Mouse (Mus musculus): ENCODE data around the gene Tmem184b. TPM values are rescaled to one million over a fixed set of nuclear protein-coding genes. Genes with fewer than 3 reads are reported as not detected.

The Tmem184b gene
- polyA plus RNA-seq, 1 experiment: 19.1 TPM

- TF ChIP-seq POLR2A (IDR thresholded peaks at IDR 0.05; ENCODE audit: borderline replicate concordance, control insufficient read depth, low read depth, low read length) (no peak), CTCF (IDR thresholded peaks at IDR 0.05; ENCODE audit: control insufficient read depth, insufficient read depth, low read length) (no peak)
- 6% methylated on average over 11 of the region's 11 CpGs for WGBS
- Histone ChIP-seq H3K27ac (ENCODE audit: control insufficient read depth, insufficient read depth, low read depth, low read length, poor library complexity) (peak overlapping the region; percentile 88; the same call in 1 of the 2 replicates), H3K4me1 (ENCODE audit: control insufficient read depth, insufficient read depth, low read length) (no peaks in the 10 kb centered on the region; the same call in 1 of the 2 replicates), H3K4me3 (replicated peaks; ENCODE audit: control insufficient read depth, low read depth, low read length) (peak overlapping the region; percentile 54)
Observed at GRCm38 (mm10) chr15:79440651-79441330, 37.4 kb upstream of the Tmem184b start.

GRCm38 (mm10) chr15:79440223-79440622 lies 36.9 kb upstream of the Tmem184b start:
- Histone ChIP-seq H3K4me3 (replicated peaks; ENCODE audit: control insufficient read depth, low read depth, low read length) (peak overlapping the region; percentile 19), H3K4me1 (ENCODE audit: control insufficient read depth, insufficient read depth, low read length) (peaks cover 3% of the 10 kb centered on the region), H3K27ac (ENCODE audit: control insufficient read depth, insufficient read depth, low read depth, low read length, poor library complexity) (no peak overlapping the region)
- 5% methylated on average over 4 of the region's 4 CpGs for WGBS
- TF ChIP-seq CTCF (IDR thresholded peaks at IDR 0.05; ENCODE audit: control insufficient read depth, insufficient read depth, low read length) (no peak), POLR2A (IDR thresholded peaks at IDR 0.05; ENCODE audit: borderline replicate concordance, control insufficient read depth, low read depth, low read length) (no peak)

GRCm38 (mm10) chr15:79439386-79439785 lies 36.0 kb upstream of the Tmem184b start:
- Histone ChIP-seq H3K27ac (ENCODE audit: control insufficient read depth, insufficient read depth, low read depth, low read length, poor library complexity) (no peak overlapping the region), H3K4me3 (replicated peaks; ENCODE audit: control insufficient read depth, low read depth, low read length) (no peak overlapping the region), H3K4me1 (ENCODE audit: control insufficient read depth, insufficient read depth, low read length) (peaks cover 4% of the 10 kb centered on the region)
- TF ChIP-seq CTCF (IDR thresholded peaks at IDR 0.05; ENCODE audit: control insufficient read depth, insufficient read depth, low read length): no peak
- no peak for TF ChIP-seq POLR2A (IDR thresholded peaks at IDR 0.05; ENCODE audit: borderline replicate concordance, control insufficient read depth, low read depth, low read length)
- WGBS: 67% methylated on average over 4 of the region's 4 CpGs

GRCm38 (mm10) chr15:79438816-79439215 lies 35.4 kb upstream of the Tmem184b start:
- TF ChIP-seq CTCF (IDR thresholded peaks at IDR 0.05; ENCODE audit: control insufficient read depth, insufficient read depth, low read length) (no peak), POLR2A (IDR thresholded peaks at IDR 0.05; ENCODE audit: borderline replicate concordance, control insufficient read depth, low read depth, low read length) (no peak)
- no peak overlapping the region for H3K4me3 ChIP-seq (replicated peaks; ENCODE audit: control insufficient read depth, low read depth, low read length)
- peaks cover 4% of the 10 kb centered on the region for H3K4me1 ChIP-seq (ENCODE audit: control insufficient read depth, insufficient read depth, low read length)
- H3K27ac ChIP-seq (ENCODE audit: control insufficient read depth, insufficient read depth, low read depth, low read length, poor library complexity): no peak overlapping the region
- WGBS: 87% methylated on average over 8 of the region's 8 CpGs

- WGBS: 86% methylated on average over 6 of the region's 6 CpGs
- TF ChIP-seq CTCF (IDR thresholded peaks at IDR 0.05; ENCODE audit: control insufficient read depth, insufficient read depth, low read length) (no peak), POLR2A (IDR thresholded peaks at IDR 0.05; ENCODE audit: borderline replicate concordance, control insufficient read depth, low read depth, low read length) (no peak)
- no peak overlapping the region for H3K27ac ChIP-seq (ENCODE audit: control insufficient read depth, insufficient read depth, low read depth, low read length, poor library complexity)
- peaks cover 4% of the 10 kb centered on the region for H3K4me1 ChIP-seq (ENCODE audit: control insufficient read depth, insufficient read depth, low read length)
- no peak overlapping the region for H3K4me3 ChIP-seq (replicated peaks; ENCODE audit: control insufficient read depth, low read depth, low read length)
Observed at GRCm38 (mm10) chr15:79438209-79438810, 34.9 kb upstream of the Tmem184b start.

GRCm38 (mm10) chr15:79437541-79438208 lies 34.3 kb upstream of the Tmem184b start:
- peaks cover 6% of the 10 kb centered on the region for H3K4me1 ChIP-seq (ENCODE audit: control insufficient read depth, insufficient read depth, low read length)
- TF ChIP-seq POLR2A (IDR thresholded peaks at IDR 0.05; ENCODE audit: borderline replicate concordance, control insufficient read depth, low read depth, low read length) (no peak), CTCF (IDR thresholded peaks at IDR 0.05; ENCODE audit: control insufficient read depth, insufficient read depth, low read length) (no peak)
- no peak overlapping the region for H3K4me3 ChIP-seq (replicated peaks; ENCODE audit: control insufficient read depth, low read depth, low read length)
- WGBS: 82% methylated on average over 12 of the region's 12 CpGs
- H3K27ac ChIP-seq (ENCODE audit: control insufficient read depth, insufficient read depth, low read depth, low read length, poor library complexity): no peak overlapping the region

GRCm38 (mm10) chr15:79436481-79436921 lies 33.1 kb upstream of the Tmem184b start:
- peaks cover 7% of the 10 kb centered on the region for H3K4me1 ChIP-seq (ENCODE audit: control insufficient read depth, insufficient read depth, low read length)

GRCm38 (mm10) chr15:79435191-79435671 lies 31.9 kb upstream of the Tmem184b start:
- Histone ChIP-seq H3K27ac (ENCODE audit: control insufficient read depth, insufficient read depth, low read depth, low read length, poor library complexity) (peak overlapping the region; percentile 15; the same call in 1 of the 2 replicates), H3K4me1 (ENCODE audit: control insufficient read depth, insufficient read depth, low read length) (peaks cover 7% of the 10 kb centered on the region), H3K4me3 (replicated peaks; ENCODE audit: control insufficient read depth, low read depth, low read length) (no peak overlapping the region)
- TF ChIP-seq POLR2A (IDR thresholded peaks at IDR 0.05; ENCODE audit: borderline replicate concordance, control insufficient read depth, low read depth, low read length) (no peak), CTCF (IDR thresholded peaks at IDR 0.05; ENCODE audit: control insufficient read depth, insufficient read depth, low read length) (no peak)
- WGBS: 23% methylated on average over 7 of the region's 7 CpGs

More at GRCm38 (mm10) chr15:79436481-79436921, 33.1 kb upstream of the Tmem184b start:
- Histone ChIP-seq H3K27ac (ENCODE audit: control insufficient read depth, insufficient read depth, low read depth, low read length, poor library complexity) (no peak overlapping the region), H3K4me3 (replicated peaks; ENCODE audit: control insufficient read depth, low read depth, low read length) (no peak overlapping the region)
- WGBS: 27% methylated on average over 7 of the region's 7 CpGs
- TF ChIP-seq POLR2A (IDR thresholded peaks at IDR 0.05; ENCODE audit: borderline replicate concordance, control insufficient read depth, low read depth, low read length) (no peak), CTCF (IDR thresholded peaks at IDR 0.05; ENCODE audit: control insufficient read depth, insufficient read depth, low read length) (no peak)

Measured in bone marrow, adult 2 months (tissue).